Mouse (Mus musculus) stomach, embryonic 14.5 days (tissue): ENCODE results near the gene Ralgps2. TPM values are rescaled to one million over a fixed set of nuclear protein-coding genes. Genes with fewer than 3 reads are reported as not detected.

Experiments
- ATAC-seq: fragments of 200-750 bp; cut with Nextera tagmentation; 2 replicates; pipeline ENCODE4 v1.8.0; 2017; ENCODE audit warnings: low read depth, moderate TSS enrichment; ENCODE audit not compliant: insufficient number of reproducible peaks, insufficient read depth, low FRiP score
- H3K27ac ChIP-seq: fragments of 300-500 bp; sonication (generic); 2 replicates; pipeline ENCODE4 v1.5.1; 2014; ENCODE audit warnings: mild to moderate bottlenecking, low read length, moderate library complexity, mixed read lengths
- H3K27me3 ChIP-seq: fragments of 300-500 bp; sonication (generic); 2 replicates; pipeline ENCODE4 v1.6.1; 2014; ENCODE audit warnings: low read length, control low read depth, mixed read lengths; ENCODE audit not compliant: control insufficient read depth, insufficient read depth
- H3K36me3 ChIP-seq: fragments of 300-500 bp; sonication (generic); 2 replicates; pipeline ENCODE4 v1.6.1; 2014; ENCODE audit warnings: mild to moderate bottlenecking, control low read depth, low read length, moderate library complexity, mixed read lengths; ENCODE audit not compliant: control insufficient read depth, insufficient read depth
- H3K4me1 ChIP-seq: fragments of 300-500 bp; sonication (generic); 2 replicates; pipeline ENCODE4 v1.6.1; 2014; ENCODE audit warnings: low read length, control low read depth, mixed read lengths; ENCODE audit not compliant: control insufficient read depth, insufficient read depth
- H3K4me2 ChIP-seq: fragments of 300-500 bp; sonication (generic); replicated peaks from 2 replicates; pipeline ENCODE4 v1.6.1; 2014; ENCODE audit warnings: low read depth, low read length, control low read depth
- H3K4me3 ChIP-seq: fragments of 300-500 bp; sonication (generic); 2 replicates; pipeline ENCODE4 v1.5.1; 2014; ENCODE audit warnings: low read depth, low read length, control low read depth
- H3K9ac ChIP-seq: fragments of 300-500 bp; sonication (generic); replicated peaks from 2 replicates; pipeline ENCODE4 v1.6.1; 2014; ENCODE audit warnings: low read depth, mild to moderate bottlenecking, control low read depth, low read length, moderate library complexity, mixed read lengths
- H3K9me3 ChIP-seq: fragments of 300-500 bp; sonication (generic); 2 replicates; pipeline ENCODE4 v1.6.1; 2016; ENCODE audit warnings: low read depth, low read length, control low read depth; ENCODE audit not compliant: control insufficient read depth
- WGBS: fragments of 180-500 bp; shearing (Covaris S2); extraction: QIAGEN DNeasy Blood & Tissue Kit; methylation state at CpG from one replicate; pipeline ENCODE4 v1.1.7; 2014; 5-methylcytosine and 5-hydroxymethylcytosine counted together
- polyA plus RNA-seq: library from polyadenylated mRNA; unstranded; fragments of >200 nt; fragmentation: Nextera tagmentation; extraction: Ambion mirVana; gene quantifications from 2 replicates; pipeline ENCODE4 v1.2.1, GENCODE M21; 2014

Gene Ralgps2
- polyA plus RNA-seq, 1 experiment from 2014 or later, result 55.1 TPM

DNA sequence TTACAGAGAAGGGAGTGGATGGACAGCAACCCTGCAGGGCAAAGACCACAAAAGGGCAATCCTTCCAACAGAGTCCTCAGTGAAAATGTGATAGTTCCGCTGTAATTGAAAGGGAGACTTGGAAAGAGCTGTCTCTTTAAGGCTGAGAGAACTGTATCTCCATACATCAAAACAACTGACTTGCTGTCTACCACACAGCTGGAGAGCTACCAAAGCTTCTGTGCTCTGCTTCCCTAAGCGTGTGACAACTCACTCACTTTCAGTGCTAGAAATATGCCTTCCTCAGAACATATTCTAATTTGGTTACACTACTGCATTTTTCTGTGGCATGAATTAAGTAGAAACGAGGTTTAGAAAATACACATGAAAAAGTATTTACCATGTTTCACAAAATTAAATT lies 75.2 kb downstream of the Ralgps2 start:
- H3K27me3 ChIP-seq, result no peaks in the 10 kb centered on the region
- no peak for ATAC-seq
- H3K36me3 ChIP-seq, result no peaks in the 10 kb centered on the region
- WGBS, result 34% methylated on average over 3 of the region's 3 CpGs
- H3K4me1 ChIP-seq, result peaks cover 13% of the 10 kb centered on the region; the same call in 1 of the 2 replicates
- H3K9me3 ChIP-seq, result no peaks in the 10 kb centered on the region
- no peak overlapping the region for H3K4me2 ChIP-seq
- no peak overlapping the region for H3K4me3 ChIP-seq
- H3K9ac ChIP-seq, result no peak overlapping the region
- peak overlapping the region; percentile 34; the same call in 1 of the 2 replicates for H3K27ac ChIP-seq

DNA sequence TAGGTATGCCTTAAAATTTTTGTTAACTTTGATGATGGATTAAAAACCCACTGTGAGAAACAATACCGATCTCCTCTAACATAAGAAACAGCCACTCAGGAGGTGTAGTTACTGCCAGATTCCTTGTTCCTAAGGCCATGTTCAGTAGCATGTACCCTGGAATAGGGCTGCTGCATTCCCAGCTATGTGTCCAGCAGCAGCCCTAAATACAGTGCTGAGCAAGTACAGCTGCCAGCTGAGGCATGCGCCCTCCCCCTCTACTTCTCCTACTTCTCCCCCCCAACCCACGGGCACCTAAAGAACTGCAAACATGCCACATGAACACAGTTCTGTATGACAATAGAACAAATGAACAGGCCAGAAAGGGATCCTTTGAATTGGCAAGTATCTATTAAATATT lies 75.7 kb downstream of the Ralgps2 start:
- ATAC-seq, result 0 out of 2 replicates have a peak, but pooled peaks have one; percentile 49
- 42% methylated on average over 3 of the region's 3 CpGs for WGBS
- H3K27ac ChIP-seq, result peak overlapping the region; percentile 34; the same call in 1 of the 2 replicates
- H3K9me3 ChIP-seq, result no peaks in the 10 kb centered on the region
- H3K4me3 ChIP-seq, result no peak overlapping the region
- H3K4me1 ChIP-seq, result peaks cover 13% of the 10 kb centered on the region; the same call in 1 of the 2 replicates
- no peak overlapping the region for H3K4me2 ChIP-seq
- no peak overlapping the region for H3K9ac ChIP-seq
- H3K27me3 ChIP-seq, result no peaks in the 10 kb centered on the region
- no peaks in the 10 kb centered on the region for H3K36me3 ChIP-seq

DNA sequence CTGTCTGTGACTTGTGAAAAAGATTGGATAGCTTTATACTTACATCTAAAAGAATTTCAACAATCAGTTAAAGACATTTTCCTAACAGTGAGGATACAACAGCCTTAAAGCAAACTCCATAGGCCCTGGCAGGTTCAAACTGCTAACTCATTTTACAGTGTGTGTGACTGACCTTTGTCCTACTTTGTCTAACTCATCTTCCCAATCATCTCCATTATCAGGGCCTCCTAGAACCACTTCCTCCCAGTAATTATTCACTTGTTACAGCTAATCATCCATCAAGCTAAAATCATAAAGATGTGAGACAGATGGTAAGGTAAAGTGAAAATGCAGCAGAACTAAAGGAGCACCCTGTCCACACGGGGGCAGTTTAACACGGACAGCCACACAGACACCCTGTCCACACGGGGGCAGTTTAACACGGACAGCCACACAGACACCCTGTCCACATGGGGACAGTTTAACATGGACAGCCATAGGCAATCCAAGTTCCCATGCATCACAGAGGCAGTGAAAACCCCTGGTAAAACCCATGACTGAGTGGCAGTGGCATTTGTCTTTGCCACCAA lies 77.9 kb downstream of the Ralgps2 start:
- no peak for ATAC-seq

DNA sequence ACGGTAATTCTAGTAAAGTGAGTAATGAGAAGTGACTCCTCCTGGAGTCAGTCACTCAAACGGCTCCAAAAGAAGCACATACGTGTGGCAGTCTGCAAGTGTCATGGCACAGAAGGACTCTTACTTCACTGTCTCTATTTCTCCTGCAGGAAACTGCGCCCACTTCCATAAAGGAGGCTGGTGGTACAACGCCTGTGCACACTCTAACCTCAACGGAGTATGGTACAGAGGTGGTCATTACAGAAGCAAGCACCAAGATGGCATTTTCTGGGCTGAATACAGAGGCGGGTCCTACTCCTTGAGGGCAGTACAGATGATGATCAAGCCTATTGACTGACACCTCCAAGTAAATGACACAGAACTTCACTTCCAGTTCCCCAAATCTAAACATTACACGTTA lies 79.2 kb downstream of the Ralgps2 start:
- Histone ChIP-seq H3K4me3 (no peak overlapping the region), H3K4me1 (peaks cover 10% of the 10 kb centered on the region; the same call in 1 of the 2 replicates), H3K4me2 (no peak overlapping the region), H3K27ac (no peak overlapping the region), H3K9me3 (no peaks in the 10 kb centered on the region), H3K9ac (no peak overlapping the region), H3K36me3 (no peaks in the 10 kb centered on the region), H3K27me3 (no peaks in the 10 kb centered on the region)
- ATAC-seq, result no peak
- WGBS, result 75% methylated on average over 8 of the region's 8 CpGs

More for the DNA sequence above, 77.9 kb downstream of the Ralgps2 start:
- no peaks in the 10 kb centered on the region for H3K36me3 ChIP-seq
- WGBS, result 28% methylated on average over 4 of the region's 4 CpGs
- no peak overlapping the region for H3K9ac ChIP-seq
- H3K27me3 ChIP-seq, result no peaks in the 10 kb centered on the region
- H3K4me3 ChIP-seq, result no peak overlapping the region
- H3K4me2 ChIP-seq, result no peak overlapping the region
- H3K27ac ChIP-seq, result no peak overlapping the region
- no peaks in the 10 kb centered on the region for H3K9me3 ChIP-seq
- peaks cover 10% of the 10 kb centered on the region; the same call in 1 of the 2 replicates for H3K4me1 ChIP-seq

DNA sequence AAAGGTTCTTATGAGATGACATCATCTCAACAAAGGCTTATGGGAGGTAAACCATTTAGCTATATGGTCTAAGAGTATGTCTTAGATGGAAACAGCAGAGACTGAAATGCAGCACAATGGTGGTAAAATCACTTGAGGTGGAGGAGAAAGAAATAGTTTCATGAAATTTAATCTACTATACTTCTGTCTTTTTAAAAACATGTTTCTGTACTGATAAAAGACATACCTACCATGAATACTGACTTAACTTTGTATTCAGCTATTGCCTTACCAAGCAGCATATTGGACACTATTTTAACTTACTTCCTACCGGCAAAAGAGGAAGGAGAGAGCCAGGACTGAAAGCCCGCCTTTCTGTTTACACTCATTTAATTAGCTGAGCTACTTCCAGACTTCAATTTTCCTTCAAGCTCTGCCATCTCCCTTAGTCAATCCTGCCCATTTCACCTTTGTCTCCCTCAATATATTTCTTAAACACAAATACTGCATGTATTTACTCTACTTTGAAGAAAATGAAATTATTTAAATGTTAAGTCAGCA lies 79.6 kb downstream of the Ralgps2 start:
- no peak overlapping the region for H3K4me2 ChIP-seq
- no peaks in the 10 kb centered on the region for H3K9me3 ChIP-seq
- 43% methylated on average over 2 of the region's 2 CpGs for WGBS
- H3K27me3 ChIP-seq, result no peaks in the 10 kb centered on the region
- peaks cover 9% of the 10 kb centered on the region; the same call in 1 of the 2 replicates for H3K4me1 ChIP-seq
- no peak for ATAC-seq
- H3K9ac ChIP-seq, result no peak overlapping the region
- H3K4me3 ChIP-seq, result no peak overlapping the region
- H3K27ac ChIP-seq, result no peak overlapping the region
- H3K36me3 ChIP-seq, result no peaks in the 10 kb centered on the region

DNA sequence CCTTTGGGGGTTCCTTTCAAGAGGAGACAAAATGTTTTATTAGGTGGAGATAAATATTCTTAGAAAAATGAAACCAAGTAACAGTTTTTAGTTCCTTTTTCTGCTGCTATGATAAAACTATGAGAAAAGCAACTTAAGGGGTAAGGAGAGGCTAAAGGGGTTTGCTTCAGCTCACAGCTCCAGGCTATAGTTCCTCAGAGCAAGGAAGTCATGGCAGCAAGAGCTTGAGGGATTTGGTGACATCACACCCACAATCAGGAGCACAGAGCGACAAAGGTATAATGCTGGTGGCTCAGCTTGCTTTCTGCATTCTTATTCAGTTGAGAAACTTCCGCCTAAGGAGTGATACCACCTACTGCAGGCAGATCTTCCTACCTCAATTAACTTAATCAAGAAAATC lies 80.3 kb downstream of the Ralgps2 start:
- Histone ChIP-seq H3K4me1 (peaks cover 6% of the 10 kb centered on the region; the same call in 1 of the 2 replicates), H3K36me3 (no peaks in the 10 kb centered on the region), H3K4me3 (no peak overlapping the region), H3K9ac (no peak overlapping the region), H3K9me3 (no peaks in the 10 kb centered on the region), H3K27ac (no peak overlapping the region), H3K27me3 (no peaks in the 10 kb centered on the region), H3K4me2 (no peak overlapping the region)
- WGBS, result 94% methylated on average over 2 of the region's 2 CpGs
- no peak for ATAC-seq

DNA sequence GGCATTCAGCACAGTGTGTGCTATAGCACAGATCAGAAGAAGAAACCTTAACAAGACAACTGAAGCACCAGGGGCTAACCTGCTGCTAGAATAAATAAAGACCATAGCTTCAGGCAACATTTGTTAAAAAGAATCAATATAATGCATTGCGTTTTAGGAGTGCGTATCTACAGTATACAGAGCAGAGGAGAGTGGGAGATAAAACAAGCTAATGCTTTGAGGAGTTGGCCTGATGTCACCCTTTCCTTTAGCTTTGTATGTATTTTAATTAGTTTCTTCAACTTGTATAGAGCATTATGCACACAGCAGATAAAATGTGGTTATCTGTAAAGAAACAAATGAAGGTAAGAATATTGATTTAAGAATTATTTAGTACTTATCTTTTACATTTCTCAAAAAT lies 82.8 kb downstream of the Ralgps2 start:
- Histone ChIP-seq H3K27me3 (no peaks in the 10 kb centered on the region), H3K4me1 (peaks cover 8% of the 10 kb centered on the region; the same call in 1 of the 2 replicates), H3K27ac (no peak overlapping the region), H3K36me3 (no peaks in the 10 kb centered on the region), H3K4me2 (no peak overlapping the region), H3K9me3 (no peaks in the 10 kb centered on the region), H3K4me3 (no peak overlapping the region), H3K9ac (no peak overlapping the region)
- ATAC-seq, result no peak
- WGBS, result 73% methylated on average over 2 of the region's 2 CpGs

DNA sequence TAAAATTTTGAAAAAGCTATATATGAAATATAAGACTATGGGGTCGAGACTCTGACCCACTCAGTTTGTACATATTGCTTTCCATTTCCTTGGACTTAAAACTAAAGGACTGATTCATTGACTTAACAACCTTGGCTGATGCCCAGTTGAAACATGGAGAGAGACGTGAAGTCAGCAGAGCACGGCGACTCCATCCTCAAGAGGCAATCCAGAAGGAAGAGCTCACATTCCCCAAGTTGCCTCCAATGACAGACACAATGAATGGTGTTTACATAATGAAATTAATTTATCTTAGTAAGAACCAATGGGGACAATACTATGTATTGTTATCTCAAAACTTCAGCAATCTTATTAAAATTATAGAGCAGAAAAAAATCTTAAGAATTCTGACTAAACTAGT lies 84.9 kb downstream of the Ralgps2 start:
- 55% methylated on average over 4 of the region's 4 CpGs for WGBS
- Histone ChIP-seq H3K9ac (no peak overlapping the region), H3K27ac (no peak overlapping the region), H3K4me3 (no peak overlapping the region), H3K36me3 (no peaks in the 10 kb centered on the region), H3K27me3 (no peaks in the 10 kb centered on the region), H3K9me3 (no peaks in the 10 kb centered on the region), H3K4me1 (peaks cover 8% of the 10 kb centered on the region; the same call in 1 of the 2 replicates), H3K4me2 (no peak overlapping the region)
- no peak for ATAC-seq
